Mouse (Mus musculus) monocyte, adult 2 months (primary cell): ENCODE results near the gene Osbpl11.
"Not testable (repeated sequence)": the region's sequence is repeated elsewhere in the genome, so short reads cannot be mapped to it uniquely, and the experiment has no call there.

ENCODE experiments used
- DNase-seq, 2 experiments: peaks; one replicate each; pipeline ENCODE4 v3.0.0; 2022; ENCODE audit warnings: low spot score in 2 of 2, low read depth in 1 of 2

The Osbpl11 gene

GRCm38 (mm10) chr16:33177722-33178121 is 7.1 kb upstream of the Osbpl11 start:
- DNase-seq = no peak

- DNase-seq = peak in 1 of 2 experiments; percentile 9
Measured at GRCm38 (mm10) chr16:33178278-33179074, 6.4 kb upstream of the Osbpl11 start.

GRCm38 (mm10) chr16:33179222-33179621 is 5.6 kb upstream of the Osbpl11 start:
- DNase-seq = not testable (repeated sequence)

GRCm38 (mm10) chr16:33179911-33180310 is 5.0 kb upstream of the Osbpl11 start:
- no peak for DNase-seq

GRCm38 (mm10) chr16:33180793-33181192 is 4.1 kb upstream of the Osbpl11 start:
- no peak for DNase-seq

GRCm38 (mm10) chr16:33185261-33186046 is 583 bp downstream of the Osbpl11 start:
- DNase-seq = no peak

- no peak for DNase-seq
Measured at GRCm38 (mm10) chr16:33186134-33186533, 1.3 kb downstream of the Osbpl11 start.

- no peak for DNase-seq
Measured at GRCm38 (mm10) chr16:33188076-33188475, 3.2 kb downstream of the Osbpl11 start.

- DNase-seq = no peak
Measured at GRCm38 (mm10) chr16:33191671-33192091, 6.8 kb downstream of the Osbpl11 start.

- DNase-seq = no peak
Measured at GRCm38 (mm10) chr16:33192280-33192679, 7.4 kb downstream of the Osbpl11 start.

- no peak for DNase-seq
Measured at GRCm38 (mm10) chr16:33193649-33194048, 8.8 kb downstream of the Osbpl11 start.

- no peak for DNase-seq
Measured at GRCm38 (mm10) chr16:33195686-33196313, 10.9 kb downstream of the Osbpl11 start.

GRCm38 (mm10) chr16:33196578-33196977 is 11.7 kb downstream of the Osbpl11 start:
- DNase-seq = no peak

- DNase-seq = no peak
Measured at GRCm38 (mm10) chr16:33200589-33200988, 15.7 kb downstream of the Osbpl11 start.

- DNase-seq = no peak
Measured at GRCm38 (mm10) chr16:33210812-33211211, 25.9 kb downstream of the Osbpl11 start.

- DNase-seq = no peak
Measured at GRCm38 (mm10) chr16:33216313-33217003, 31.6 kb downstream of the Osbpl11 start.

- not testable (repeated sequence) for DNase-seq
Measured at GRCm38 (mm10) chr16:33217553-33218085, 32.7 kb downstream of the Osbpl11 start.

- no peak for DNase-seq
Measured at GRCm38 (mm10) chr16:33222482-33222881, 37.6 kb downstream of the Osbpl11 start.

- DNase-seq = no peak
Measured at GRCm38 (mm10) chr16:33224381-33224780, 39.5 kb downstream of the Osbpl11 start.

- no peak for DNase-seq
Measured at GRCm38 (mm10) chr16:33234128-33234527, 49.3 kb downstream of the Osbpl11 start.

- no peak for DNase-seq
Measured at GRCm38 (mm10) chr16:33236151-33236550, 51.3 kb downstream of the Osbpl11 start.
